Mouse (Mus musculus) bone marrow, adult 2 months (tissue): Measurements from ENCODE around the gene Ifit3.

ENCODE experiments used
- CTCF ChIP-seq: fragments of 200-500 bp; IDR thresholded peaks from 2 replicates; pipeline ENCODE4 v1.5.1; 2011; ENCODE audit warnings: low read length, control low read depth; ENCODE audit not compliant: control insufficient read depth, insufficient read depth
- POLR2A ChIP-seq: fragments of 200-500 bp; IDR thresholded peaks from 2 replicates; pipeline ENCODE4 v1.6.1; 2011; ENCODE audit warnings: low read depth, mild to moderate bottlenecking, control low read depth, low read length, borderline replicate concordance; ENCODE audit not compliant: control insufficient read depth

GRCm38 (mm10) chr19:34562556-34562955 lies 20.8 kb upstream of the Ifit3 start:
- TF ChIP-seq POLR2A (no peak), CTCF (no peak)
